In the genomic region with DNA sequence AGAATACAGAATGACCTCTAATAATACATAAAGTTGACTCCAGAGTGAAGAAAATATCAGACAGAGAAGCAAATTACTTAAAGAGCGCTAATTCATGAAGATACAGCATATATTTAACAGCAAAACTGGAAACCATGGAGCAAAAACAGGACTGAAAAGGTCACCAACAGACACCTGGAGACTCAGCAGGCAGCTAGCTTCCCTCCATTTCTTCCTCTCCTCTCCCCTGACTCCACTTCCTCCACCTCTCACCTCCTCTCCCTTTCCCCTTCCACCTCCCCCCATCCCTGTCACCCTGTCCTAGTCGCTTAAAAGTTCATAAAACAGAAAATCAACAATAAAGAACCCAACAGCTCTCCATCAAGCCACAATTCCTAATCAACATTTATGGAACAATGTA, we compare ENCODE assay signal across 25 mouse cellular contexts. TPM values are rescaled to one million over a fixed set of nuclear protein-coding genes. Genes with fewer than 3 reads are reported as not detected.
DNase-seq lines count a peak whose midpoint lies in the region; ATAC-seq lines count a peak whose summit lies in the region.
"Had no signal": no experiment of that assay in that cellular context is flagged by ENCODE, and none has a peak within 500 bp of the region (broad histone marks: within the 10 kb centered on the region; RNA-seq: fewer than 3 reads in every experiment).

No protein-coding gene starts in this region.

- no peaks in the 10 kb centered on the region for H3K4me1 ChIP-seq in liver, embryonic 12.5 days

- 71% methylated on average over 2 of the region's 2 CpGs for WGBS in liver, embryonic 12.5 days (ENCODE audit: insufficient replicate concordance)

- H3K4me3 ChIP-seq in liver, embryonic 12.5 days, result no peak overlapping the region
- H3K4me3 ChIP-seq: embryonic facial prominence, embryonic 10.5 days; embryonic facial prominence, embryonic 13.5 days; erythroblast, embryonic 14.5 days; forebrain, embryonic 12.5 days; forebrain, embryonic 15.5 days; hindbrain, embryonic 12.5 days; hindbrain, embryonic 15.5 days had no signal

- peak; percentile 37 to 50 for DNase-seq in cerebellum, adult 18-20 months
- DNase-seq in cerebellum, postnatal 10 days, result no peak
- peak; percentile 51 for DNase-seq in cerebellum, adult 9-11 months
- no peak for DNase-seq in cerebellum, adult 8-10 months
- DNase-seq in brain, adult 2 months (ENCODE audit: low read depth, low spot score), result peak; percentile 76
- DNase-seq: adrenal gland, postnatal 10 days; adrenal gland, postnatal 36 days; B cell, adult 2 months; embryo, embryonic 11 days; gastrocnemius, postnatal 14 days; heart, adult 11 months; kidney, adult 18-20 months; kidney, adult 9 months had no signal

- no peak overlapping the region for H3K27ac ChIP-seq in liver, embryonic 12.5 days
- H3K27ac ChIP-seq: embryonic facial prominence, embryonic 10.5 days; embryonic facial prominence, embryonic 13.5 days; forebrain, embryonic 12.5 days; forebrain, embryonic 15.5 days; hindbrain, embryonic 12.5 days; hindbrain, embryonic 15.5 days had no signal

- no peak for ATAC-seq in liver, embryonic 12.5 days
- ATAC-seq: forebrain, embryonic 15.5 days; Patski had no signal

- no peak overlapping the region for H3K4me2 ChIP-seq in liver, embryonic 12.5 days
- H3K4me2 ChIP-seq: embryonic facial prominence, embryonic 13.5 days; forebrain, embryonic 12.5 days; forebrain, embryonic 15.5 days; heart, embryonic 11.5 days; hindbrain, embryonic 12.5 days; hindbrain, embryonic 15.5 days had no signal

- H3K36me3 ChIP-seq in liver, embryonic 12.5 days, result no peaks in the 10 kb centered on the region
- H3K36me3 ChIP-seq: embryonic facial prominence, embryonic 10.5 days; embryonic facial prominence, embryonic 13.5 days; forebrain, embryonic 12.5 days; forebrain, embryonic 15.5 days; G1E; hindbrain, embryonic 15.5 days had no signal

- no peaks in the 10 kb centered on the region for H3K27me3 ChIP-seq in liver, embryonic 12.5 days (replicated peaks)
- H3K27me3 ChIP-seq: CH12.LX; embryonic facial prominence, embryonic 13.5 days; forebrain, embryonic 12.5 days; forebrain, embryonic 15.5 days; hindbrain, embryonic 12.5 days; hindbrain, embryonic 15.5 days; Patski had no signal

- H3K9me3 ChIP-seq in liver, embryonic 12.5 days (replicated peaks), result no peaks in the 10 kb centered on the region
- H3K9me3 ChIP-seq: embryonic facial prominence, embryonic 10.5 days; embryonic facial prominence, embryonic 13.5 days; forebrain, embryonic 12.5 days; forebrain, embryonic 15.5 days; hindbrain, embryonic 12.5 days; hindbrain, embryonic 15.5 days had no signal

- H3K9ac ChIP-seq in liver, embryonic 12.5 days, result no peak overlapping the region
- H3K9ac ChIP-seq: embryonic facial prominence, embryonic 13.5 days; forebrain, embryonic 12.5 days; forebrain, embryonic 15.5 days; hindbrain, embryonic 12.5 days; hindbrain, embryonic 15.5 days had no signal

RNA-seq across cellular contexts. Expression of a gene that starts 13.5 kb away (rescaled TPM):
- 1.6 and 2.3 TPM in 2 replicates for polyA plus RNA-seq in liver, embryonic 12.5 days (2016; fragmentation: Nextera tagmentation; extraction: Ambion mirVana)
- polyA plus RNA-seq: erythroblast, embryonic 14.5 days had no signal

Comparison
In these comparisons a context has a peak if more than half of its experiments do, and no peak if none do; other contexts are left out.
1. DNase-seq: peak in cerebellum, adult 18-20 months (2 of 2), cerebellum, adult 9-11 months (single experiment) and brain, adult 2 months (single experiment); none in cerebellum, postnatal 10 days (0 of 2) and cerebellum, adult 8-10 months (single experiment).